Comparison of ENCODE assay signal across 12 mouse cellular contexts in genomic region chr2:91460076-91460475, GRCm38 (mm10). TPM values are rescaled to one million over a fixed set of nuclear protein-coding genes. Genes with fewer than 3 reads are reported as not detected.
DNase-seq lines count a peak whose midpoint lies in the region; ATAC-seq and TF ChIP-seq lines count a peak whose summit lies in the region.
"Had no signal": no experiment of that assay in that cellular context is flagged by ENCODE, and none has a peak within 500 bp of the region (broad histone marks: within the 10 kb centered on the region; RNA-seq: fewer than 3 reads in every experiment).

No protein-coding gene starts in this region.

- no peak overlapping the region for H3K9ac ChIP-seq in forebrain, postnatal 0 days
- no peak overlapping the region for H3K9ac ChIP-seq in forebrain, embryonic 14.5 days (ENCODE audit: low read length)
- H3K9ac ChIP-seq in kidney, postnatal 0 days (ENCODE audit: low read depth, low read length): no peak overlapping the region
- H3K9ac ChIP-seq in midbrain, embryonic 14.5 days (replicated peaks; ENCODE audit: low read length): no peak overlapping the region

- no peak for ATAC-seq in forebrain, postnatal 0 days
- ATAC-seq in forebrain, embryonic 14.5 days: no peak
- ATAC-seq in kidney, postnatal 0 days (replicated peaks; ENCODE audit: low FRiP score, low read depth): no peak
- ATAC-seq in midbrain, embryonic 14.5 days (ENCODE audit: low FRiP score, low TSS enrichment): no peak

- DNase-seq in forebrain, postnatal 0 days: no peak
- DNase-seq in forebrain, embryonic 14.5 days (ENCODE audit: low spot score): no peak
- no peak for DNase-seq in kidney, postnatal 0 days (ENCODE audit: low spot score)
- no peak for DNase-seq in kidney, adult 18-20 months
- DNase-seq in midbrain, embryonic 14.5 days: no peak
- no peak for DNase-seq in gastrocnemius, adult 8-10 months (ENCODE audit: low spot score in 2 of 2)
- DNase-seq in cerebellum, adult 11-12 months: no peak
- DNase-seq: adrenal gland, adult 2 months; cerebellum, adult 8-10 months had no signal

- TF ChIP-seq CTCF in forebrain, postnatal 0 days (IDR thresholded peaks at IDR 0.05; ENCODE audit: low read depth): peak; percentile 47
- TF ChIP-seq CTCF in kidney, postnatal 0 days (IDR thresholded peaks at IDR 0.05; ENCODE audit: low read depth): peak; percentile 52
- TF ChIP-seq CTCF in cortical plate, adult 2 months (IDR thresholded peaks at IDR 0.05; ENCODE audit: extremely low read depth, insufficient read depth, low read length): 0 out of 2 replicates have a peak, but pooled peaks have one; percentile 3

- 91% methylated on average over 6 of the region's 6 CpGs for WGBS in forebrain, postnatal 0 days
- WGBS in forebrain, embryonic 14.5 days: 96% methylated on average over 6 of the region's 6 CpGs
- WGBS in kidney, postnatal 0 days: 93% methylated on average over 6 of the region's 6 CpGs
- WGBS in midbrain, embryonic 14.5 days: 93% methylated on average over 6 of the region's 6 CpGs

- peaks cover 13% of the 10 kb centered on the region; the same call in 1 of the 2 replicates for H3K4me1 ChIP-seq in forebrain, postnatal 0 days (ENCODE audit: insufficient read depth)
- peaks cover 23% of the 10 kb centered on the region for H3K4me1 ChIP-seq in forebrain, embryonic 14.5 days (ENCODE audit: control insufficient read depth, insufficient read depth, low read length)
- peaks cover 16% of the 10 kb centered on the region for H3K4me1 ChIP-seq in kidney, postnatal 0 days (replicated peaks; ENCODE audit: insufficient read depth, low read length)
- peaks cover 2% of the 10 kb centered on the region; the same call in 1 of the 2 replicates for H3K4me1 ChIP-seq in cortical plate, adult 2 months (ENCODE audit: control insufficient read depth, insufficient read depth, low read length)
- peaks cover 50% of the 10 kb centered on the region for H3K4me1 ChIP-seq in midbrain, embryonic 14.5 days (ENCODE audit: control insufficient read depth, insufficient read depth, low read length)

- TF ChIP-seq POLR2A in cortical plate, adult 2 months (IDR thresholded peaks at IDR 0.05; ENCODE audit: extremely low read depth, insufficient read depth, low read length): no peak

- no peak overlapping the region for H3K4me2 ChIP-seq in forebrain, postnatal 0 days (ENCODE audit: low read depth)
- no peak overlapping the region for H3K4me2 ChIP-seq in forebrain, embryonic 14.5 days (ENCODE audit: low read length)
- no peak overlapping the region for H3K4me2 ChIP-seq in kidney, postnatal 0 days (ENCODE audit: low read length)
- peak overlapping the region; percentile 99 for H3K4me2 ChIP-seq in midbrain, embryonic 14.5 days (ENCODE audit: low read length)

- no peaks in the 10 kb centered on the region for H3K36me3 ChIP-seq in forebrain, postnatal 0 days (ENCODE audit: insufficient read depth)
- no peaks in the 10 kb centered on the region for H3K36me3 ChIP-seq in forebrain, embryonic 14.5 days (ENCODE audit: control insufficient read depth, insufficient read depth, low read length)
- H3K36me3 ChIP-seq in kidney, postnatal 0 days (ENCODE audit: insufficient read depth, low read length): no peaks in the 10 kb centered on the region
- no peaks in the 10 kb centered on the region for H3K36me3 ChIP-seq in midbrain, embryonic 14.5 days (ENCODE audit: control insufficient read depth, insufficient read depth, low read length)
- H3K36me3 ChIP-seq: limb, embryonic 15.5 days had no signal

- no peak overlapping the region for H3K27ac ChIP-seq in forebrain, postnatal 0 days (ENCODE audit: low read depth, low read length)
- H3K27ac ChIP-seq in forebrain, embryonic 14.5 days (ENCODE audit: low read depth, low read length): no peak overlapping the region
- H3K27ac ChIP-seq in kidney, postnatal 0 days: no peak overlapping the region
- H3K27ac ChIP-seq in cortical plate, adult 2 months (ENCODE audit: insufficient read depth, low read length): no peak overlapping the region
- no peak overlapping the region for H3K27ac ChIP-seq in midbrain, embryonic 14.5 days (replicated peaks; ENCODE audit: low read depth, low read length)

- H3K9me3 ChIP-seq in forebrain, postnatal 0 days (ENCODE audit: low read length): no peaks in the 10 kb centered on the region
- no peaks in the 10 kb centered on the region for H3K9me3 ChIP-seq in forebrain, embryonic 14.5 days (replicated peaks; ENCODE audit: control insufficient read depth, low read length)
- no peaks in the 10 kb centered on the region for H3K9me3 ChIP-seq in kidney, postnatal 0 days (replicated peaks; ENCODE audit: low read length)
- H3K9me3 ChIP-seq in midbrain, embryonic 14.5 days (ENCODE audit: control insufficient read depth, low read length): no peaks in the 10 kb centered on the region
- H3K9me3 ChIP-seq: limb, embryonic 15.5 days had no signal

- no peaks in the 10 kb centered on the region for H3K27me3 ChIP-seq in forebrain, postnatal 0 days (ENCODE audit: insufficient read depth, low read length)
- H3K27me3 ChIP-seq in forebrain, embryonic 14.5 days (replicated peaks; ENCODE audit: control insufficient read depth, insufficient read depth, low read length): no peaks in the 10 kb centered on the region
- no peaks in the 10 kb centered on the region for H3K27me3 ChIP-seq in kidney, postnatal 0 days (ENCODE audit: insufficient read depth, low read length)
- peaks cover 7% of the 10 kb centered on the region; the same call in 1 of the 2 replicates for H3K27me3 ChIP-seq in midbrain, embryonic 14.5 days (ENCODE audit: control insufficient read depth, insufficient read depth, low read length)
- H3K27me3 ChIP-seq: limb, embryonic 15.5 days had no signal

- H3K4me3 ChIP-seq in forebrain, postnatal 0 days (ENCODE audit: low read depth, low read length): no peak overlapping the region
- no peak overlapping the region for H3K4me3 ChIP-seq in forebrain, embryonic 14.5 days (ENCODE audit: low read depth, low read length)
- H3K4me3 ChIP-seq in kidney, postnatal 0 days (replicated peaks; ENCODE audit: low read depth, low read length): no peak overlapping the region
- no peak overlapping the region for H3K4me3 ChIP-seq in cortical plate, adult 2 months (ENCODE audit: insufficient read depth, low read length)
- H3K4me3 ChIP-seq in midbrain, embryonic 14.5 days (replicated peaks; ENCODE audit: low read depth, low read length): no peak overlapping the region
- H3K4me3 ChIP-seq: erythroblast, embryonic 14.5 days had no signal

RNA-seq across cellular contexts. Expression of gene Lrp4, which starts 2.8 kb away (rescaled TPM):
- total RNA-seq in forebrain, postnatal 0 days (2014; rRNA removed): 12.0 and 13.7 TPM in 2 replicates
- 2.8 and 4.1 TPM in 2 replicates for polyA plus RNA-seq in forebrain, postnatal 0 days (2015; fragmentation: Nextera tagmentation; extraction: Ambion mirVana)
- polyA plus RNA-seq in forebrain, embryonic 14.5 days (2014; fragmentation: Nextera tagmentation; extraction: Ambion mirVana): 4.7 and 5.1 TPM in 2 replicates
- polyA plus RNA-seq in kidney, postnatal 0 days (2015; fragmentation: Nextera tagmentation; extraction: Ambion mirVana): 5.9 and 7.0 TPM in 2 replicates
- polyA plus RNA-seq in cortical plate, adult 2 months (2012; rRNA removed): 12.4 and 13.0 TPM in 2 replicates
- polyA plus RNA-seq in midbrain, embryonic 14.5 days (2014; fragmentation: Nextera tagmentation; extraction: Ambion mirVana): 2.8 and 4.7 TPM in 2 replicates
- 1 to 10 TPM; 6.9 to 9.4 (median 9.2) TPM for total RNA-seq in gastrocnemius, adult 8-10 months (2022)
- polyA plus RNA-seq: erythroblast, embryonic 14.5 days had no signal

RNA-seq across cellular contexts. Expression of gene 1110051M20Rik, which starts 15.6 kb away (rescaled TPM):
- 127 and 147 TPM in 2 replicates for total RNA-seq in forebrain, postnatal 0 days (2014; rRNA removed)
- polyA plus RNA-seq in forebrain, postnatal 0 days (2015; fragmentation: Nextera tagmentation; extraction: Ambion mirVana): 165 and 182 TPM in 2 replicates
- polyA plus RNA-seq in forebrain, embryonic 14.5 days (2014; fragmentation: Nextera tagmentation; extraction: Ambion mirVana): 168 and 170 TPM in 2 replicates
- 55.7 and 56.8 TPM in 2 replicates for polyA plus RNA-seq in kidney, postnatal 0 days (2015; fragmentation: Nextera tagmentation; extraction: Ambion mirVana)
- 119 and 121 TPM in 2 replicates for polyA plus RNA-seq in cortical plate, adult 2 months (2012; rRNA removed)
- polyA plus RNA-seq in midbrain, embryonic 14.5 days (2014; fragmentation: Nextera tagmentation; extraction: Ambion mirVana): 175 and 176 TPM in 2 replicates
- 10 to 100 TPM; 15.2 to 21.6 (median 18.8) TPM for total RNA-seq in gastrocnemius, adult 8-10 months (2022)
